Mouse (Mus musculus) urinary bladder, adult 2 months (tissue): Measurements from ENCODE around the gene Mtrex. TPM values are rescaled to one million over a fixed set of nuclear protein-coding genes. Genes with fewer than 3 reads are reported as not detected.

Experiments
- DNase-seq: peaks from one replicate; pipeline ENCODE4 v3.0.0; 2022; ENCODE audit warnings: low spot score
- polyA plus RNA-seq: library from polyadenylated mRNA; depleted of rRNA; stranded (reverse); fragments of >200 nt; gene quantifications from 2 replicates; pipeline ENCODE4 v1.2.3, GENCODE M21; 2012; rRNA removed

Mtrex gene
- polyA plus RNA-seq, 1 experiment: 36.1 TPM

GRCm38 (mm10) chr13:112825479-112825878 lies 101.7 kb downstream of the Mtrex start:
- no peak for DNase-seq

GRCm38 (mm10) chr13:112823911-112824648 lies 103.1 kb downstream of the Mtrex start:
- DNase-seq: no peak

DNA sequence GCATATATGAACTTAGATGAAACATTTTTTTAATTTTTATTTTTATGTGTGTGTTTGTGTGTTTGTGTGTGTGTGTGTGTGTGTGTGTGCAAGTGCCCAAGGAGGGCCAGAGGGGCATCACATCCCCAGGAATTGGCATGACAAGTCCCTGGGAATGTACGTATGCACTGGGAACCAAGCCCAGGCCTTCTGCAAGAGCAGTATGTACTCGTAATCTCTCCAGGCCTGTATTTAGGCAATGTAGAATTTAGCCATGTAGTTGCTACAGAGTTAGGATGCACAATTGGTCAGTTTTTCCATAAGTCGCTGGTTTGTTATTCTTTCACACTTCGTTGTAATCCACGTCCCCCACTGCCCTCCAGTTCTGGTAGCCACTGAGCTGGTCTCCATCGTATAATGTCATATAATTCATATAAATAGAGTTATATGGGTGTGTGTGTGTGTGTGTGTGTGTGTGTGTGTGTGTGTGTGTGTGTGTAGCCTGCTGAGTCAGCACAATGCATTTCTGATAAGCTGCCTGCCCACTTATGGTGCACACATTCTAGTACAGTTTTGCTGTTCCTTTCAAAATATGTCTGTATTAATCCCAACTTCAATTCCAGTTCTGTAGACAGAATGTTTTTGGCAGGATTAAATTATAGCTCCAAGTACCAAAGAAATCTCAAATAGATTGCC lies 103.8 kb downstream of the Mtrex start:
- no peak for DNase-seq

- DNase-seq: no peak
Measured at GRCm38 (mm10) chr13:112822413-112822812, 104.8 kb downstream of the Mtrex start.

- DNase-seq: no peak
Measured at GRCm38 (mm10) chr13:112818125-112818524, 109.1 kb downstream of the Mtrex start.

Other genes with a start within 250 kb of the Mtrex start
- 139 and 141 TPM in 2 replicates for gene Plpp1, start 126.6 kb downstream of the Mtrex start, polyA plus RNA-seq
- 9.8 and 10.6 TPM in 2 replicates for gene Dhx29, start 56 bp upstream of the Mtrex start, polyA plus RNA-seq
- gene Ccno, start 60.4 kb upstream of the Mtrex start, polyA plus RNA-seq: 0.57 and 0.67 TPM in 2 replicates
- 0.14 and 0.25 TPM in 2 replicates for gene Mcidas, start 66.4 kb upstream of the Mtrex start, polyA plus RNA-seq
- not detected in 2 replicates for gene Cdc20b, start 107.7 kb upstream of the Mtrex start, polyA plus RNA-seq
- 105 and 114 TPM in 2 replicates for gene Gpx8, start 119.0 kb upstream of the Mtrex start, polyA plus RNA-seq
- 4.0 and 5.1 TPM in 2 replicates for gene Gzma, start 173.6 kb upstream of the Mtrex start, polyA plus RNA-seq